Mouse (Mus musculus) ES-Bruce4 (cell line): Measurements from ENCODE around the gene Foxl1.

Source experiments
- EP300 ChIP-seq: IDR thresholded peaks from 2 replicates; pipeline ENCODE4 v1.6.1; 2011; ENCODE audit warnings: low read depth, low read length; ENCODE audit not compliant: insufficient read depth
- POLR2A ChIP-seq: IDR thresholded peaks from one replicate; pipeline ENCODE4 v1.8.1; 2011; ENCODE audit warnings: low read length; ENCODE audit not compliant: insufficient read depth

DNA sequence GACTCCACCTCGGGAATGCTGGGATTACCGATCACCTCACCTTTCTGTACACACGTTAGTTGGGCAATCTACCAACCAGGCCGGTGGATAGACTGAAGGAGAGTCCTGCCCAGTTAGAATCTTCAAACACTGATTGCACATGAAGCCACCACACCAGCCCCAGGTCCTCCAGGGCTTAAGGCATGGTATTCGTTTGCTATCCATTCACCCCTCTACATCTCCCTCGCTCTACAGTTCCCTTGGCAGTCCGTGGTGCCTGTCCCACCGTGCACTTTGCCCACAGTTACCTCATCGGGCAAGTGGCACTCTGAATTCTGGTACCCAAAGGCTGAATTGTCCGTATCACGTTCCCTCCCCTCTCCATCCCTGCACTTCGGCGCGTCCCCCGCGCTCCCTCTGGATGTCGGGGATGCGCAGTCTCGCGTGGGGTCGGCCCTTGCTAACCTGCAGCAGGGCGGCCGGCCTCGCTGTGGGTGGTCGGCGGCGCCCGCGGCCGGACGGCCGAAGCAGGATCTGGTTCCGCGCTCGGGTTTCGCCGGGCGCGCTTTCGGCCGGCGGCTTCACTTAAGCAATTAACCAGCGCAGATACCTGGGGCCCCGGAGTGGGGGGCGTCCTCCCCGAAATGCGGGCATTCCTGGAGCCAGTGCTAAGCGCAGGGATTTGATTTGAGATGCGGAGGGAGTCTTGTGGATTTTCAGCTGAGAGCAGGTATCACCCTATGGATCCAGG, 47.2 kb upstream of the Foxl1 start:
- TF ChIP-seq POLR2A (no peak), EP300 (no peak)
